Mouse (Mus musculus): ENCODE results near the gene Cacna1f. TPM values are rescaled to one million over a fixed set of nuclear protein-coding genes. Genes with fewer than 3 reads are reported as not detected.

Gene Cacna1f
- not detected in 2 replicates for polyA plus RNA-seq (2014; fragmentation: Nextera tagmentation; extraction: Ambion mirVana)

DNA sequence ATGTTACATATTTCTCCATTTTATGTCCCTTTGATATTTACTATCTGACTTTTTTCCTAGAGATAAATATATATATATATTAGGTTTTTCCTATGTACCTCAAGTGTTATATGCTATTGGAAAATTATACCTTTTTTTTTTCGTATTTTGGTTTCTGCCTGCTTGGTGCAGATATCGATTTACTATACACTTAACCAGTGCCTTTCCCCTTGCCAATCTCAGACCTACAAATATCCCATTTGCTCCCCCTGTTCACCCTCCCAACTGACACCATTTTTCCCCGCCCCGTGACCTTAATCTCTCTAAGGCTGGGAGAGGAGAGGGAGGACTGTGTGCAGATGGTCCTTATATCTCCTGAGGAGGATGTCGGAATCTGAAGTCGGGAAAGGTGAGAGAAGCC is at the start of gene Cacna1f:
Gene Cacna1f (plus strand): TSS at position 301 of the 400 bp plus-strand sequence.
- ATAC-seq (ENCODE audit: insufficient number of reproducible peaks, insufficient read depth, low FRiP score, low read depth) = no peak

DNA sequence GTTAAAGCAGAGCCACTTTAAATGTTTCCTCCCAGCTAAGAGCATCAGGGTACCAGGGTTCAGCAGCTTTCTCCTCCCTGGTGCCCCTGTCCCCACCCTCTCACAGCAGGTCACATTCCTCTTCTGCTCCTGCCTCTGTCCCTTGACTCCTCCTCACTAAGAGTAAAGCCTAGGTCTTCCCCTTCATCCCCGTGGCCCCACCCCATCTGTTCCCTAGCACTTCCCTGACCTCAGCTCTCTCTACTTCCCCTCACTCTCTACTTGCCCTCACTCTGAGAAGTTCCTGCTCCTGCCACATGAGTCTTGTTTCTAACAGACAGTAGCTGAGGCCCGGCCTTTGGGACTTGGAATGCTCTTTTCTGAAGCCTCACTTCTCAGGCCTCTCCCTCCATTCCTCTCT is 43.8 kb upstream of the Cacna1f start:
- no peaks in the 10 kb centered on the region for H3K36me3 ChIP-seq (ENCODE audit: control insufficient read depth, insufficient read depth, low read length)
- WGBS = 20% methylated on average over 2 of the region's 2 CpGs
- H3K27ac ChIP-seq (replicated peaks in 1 of 2; ENCODE audit: control insufficient read depth in 1 of 2, insufficient read depth in 1 of 2, low read depth in 2 of 2, low read length in 2 of 2) = no peak overlapping the region
- no peak overlapping the region for H3K4me3 ChIP-seq (ENCODE audit: control insufficient read depth in 1 of 2, insufficient read depth in 1 of 2, low read depth in 1 of 2, low read length in 2 of 2)
- H3K9me3 ChIP-seq (ENCODE audit: control insufficient read depth, low read length) = no peaks in the 10 kb centered on the region
- no peak overlapping the region for H3K4me2 ChIP-seq (ENCODE audit: low read length)
- no peak overlapping the region for H3K9ac ChIP-seq (ENCODE audit: low read length)
- no peaks in the 10 kb centered on the region for H3K27me3 ChIP-seq (ENCODE audit: control insufficient read depth, insufficient read depth, low read length)
- peaks cover 0 to 2% of the 10 kb centered on the region in 2 experiments; a peak in 1 of 4 replicates for H3K4me1 ChIP-seq (ENCODE audit: control insufficient read depth in 2 of 2, insufficient read depth in 2 of 2, low read length in 2 of 2)
- no peak for ATAC-seq (ENCODE audit: insufficient number of reproducible peaks, insufficient read depth, low FRiP score, low read depth)

More for the DNA sequence above, at the start of gene Cacna1f:
- Histone ChIP-seq H3K27me3 (ENCODE audit: control insufficient read depth, insufficient read depth, low read length) (no peaks in the 10 kb centered on the region; the same call in 1 of the 2 replicates), H3K36me3 (ENCODE audit: control insufficient read depth, insufficient read depth, low read length) (no peaks in the 10 kb centered on the region), H3K9me3 (ENCODE audit: control insufficient read depth, low read length) (no peaks in the 10 kb centered on the region), H3K4me2 (ENCODE audit: low read length) (no peak within 1 kb of the TSS), H3K27ac (replicated peaks in 1 of 2; ENCODE audit: control insufficient read depth in 1 of 2, insufficient read depth in 1 of 2, low read depth in 2 of 2, low read length in 2 of 2) (no peak within 1 kb of the TSS), H3K9ac (ENCODE audit: low read length) (no peak within 1 kb of the TSS), H3K4me3 (ENCODE audit: control insufficient read depth in 1 of 2, insufficient read depth in 1 of 2, low read depth in 1 of 2, low read length in 2 of 2) (no peak within 1 kb of the TSS), H3K4me1 (ENCODE audit: control insufficient read depth in 2 of 2, insufficient read depth in 2 of 2, low read length in 2 of 2) (no peaks in the 10 kb centered on the region; a peak in 1 of 4 replicates)
- WGBS = 63% methylated on average over 6 of the region's 6 CpGs

DNA sequence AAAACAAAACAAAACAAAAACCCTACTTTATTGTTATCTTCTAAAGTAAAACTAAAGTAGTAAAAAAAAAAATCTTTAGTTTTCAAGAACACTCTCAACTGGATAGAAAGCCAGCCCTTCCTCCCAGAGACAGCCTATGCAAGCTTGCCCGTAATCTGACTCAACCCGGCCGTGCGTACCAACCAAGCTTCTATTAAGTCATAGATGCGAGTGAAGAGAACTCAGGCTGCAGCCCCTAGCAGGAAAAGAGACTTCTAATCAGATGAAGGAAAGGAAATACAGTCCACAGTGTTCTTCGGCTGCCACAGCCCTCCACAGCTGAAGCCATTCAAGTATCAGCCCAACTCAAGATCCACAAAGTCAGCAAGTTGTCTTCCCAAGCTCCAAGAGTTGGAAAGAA is 40.5 kb upstream of the Cacna1f start:
- H3K9ac ChIP-seq (ENCODE audit: low read length) = no peak overlapping the region
- no peak overlapping the region for H3K4me2 ChIP-seq (ENCODE audit: low read length)
- WGBS = 64% methylated on average over 6 of the region's 6 CpGs
- H3K27me3 ChIP-seq (ENCODE audit: control insufficient read depth, insufficient read depth, low read length) = no peaks in the 10 kb centered on the region
- no peak overlapping the region for H3K27ac ChIP-seq (replicated peaks in 1 of 2; ENCODE audit: control insufficient read depth in 1 of 2, insufficient read depth in 1 of 2, low read depth in 2 of 2, low read length in 2 of 2)
- H3K9me3 ChIP-seq (ENCODE audit: control insufficient read depth, low read length) = no peaks in the 10 kb centered on the region
- H3K4me1 ChIP-seq (ENCODE audit: control insufficient read depth in 2 of 2, insufficient read depth in 2 of 2, low read length in 2 of 2) = peaks cover 3 to 6% of the 10 kb centered on the region in 2 experiments; a peak in 2 of 4 replicates
- no peaks in the 10 kb centered on the region for H3K36me3 ChIP-seq (ENCODE audit: control insufficient read depth, insufficient read depth, low read length)
- no peak overlapping the region for H3K4me3 ChIP-seq (ENCODE audit: control insufficient read depth in 1 of 2, insufficient read depth in 1 of 2, low read depth in 1 of 2, low read length in 2 of 2)
- ATAC-seq (ENCODE audit: insufficient number of reproducible peaks, insufficient read depth, low FRiP score, low read depth) = no peak

DNA sequence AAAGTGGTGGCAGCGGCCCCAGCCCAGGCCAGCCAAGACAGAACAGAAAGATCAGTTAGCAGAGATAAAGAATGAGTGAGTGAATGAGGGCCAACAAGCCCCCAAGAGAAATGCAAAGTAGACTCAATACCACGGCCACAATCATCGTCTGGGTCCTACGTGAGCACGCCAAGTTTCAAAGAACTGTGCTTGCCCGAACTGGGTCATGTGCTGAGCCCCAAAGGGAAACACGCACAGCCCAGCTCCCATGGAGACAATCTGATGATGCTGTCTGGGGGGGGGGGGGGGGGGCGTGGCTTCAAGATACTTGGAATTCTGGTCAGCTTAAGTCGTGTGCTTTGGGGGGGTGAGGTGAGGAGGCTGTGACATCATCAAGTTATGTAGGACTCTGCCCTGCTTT is 39.4 kb upstream of the Cacna1f start:
- H3K4me2 ChIP-seq (ENCODE audit: low read length) = no peak overlapping the region
- no peak overlapping the region for H3K9ac ChIP-seq (ENCODE audit: low read length)
- WGBS = 72% methylated on average over 8 of the region's 9 CpGs
- no peak for ATAC-seq (ENCODE audit: insufficient number of reproducible peaks, insufficient read depth, low FRiP score, low read depth)
- no peak overlapping the region for H3K4me3 ChIP-seq (ENCODE audit: control insufficient read depth in 1 of 2, insufficient read depth in 1 of 2, low read depth in 1 of 2, low read length in 2 of 2)
- no peak overlapping the region for H3K27ac ChIP-seq (replicated peaks in 1 of 2; ENCODE audit: control insufficient read depth in 1 of 2, insufficient read depth in 1 of 2, low read depth in 2 of 2, low read length in 2 of 2)
- H3K36me3 ChIP-seq (ENCODE audit: control insufficient read depth, insufficient read depth, low read length) = no peaks in the 10 kb centered on the region
- H3K9me3 ChIP-seq (ENCODE audit: control insufficient read depth, low read length) = no peaks in the 10 kb centered on the region
- H3K27me3 ChIP-seq (ENCODE audit: control insufficient read depth, insufficient read depth, low read length) = no peaks in the 10 kb centered on the region
- peaks cover 5 to 15% of the 10 kb centered on the region in 2 experiments for H3K4me1 ChIP-seq (ENCODE audit: control insufficient read depth in 2 of 2, insufficient read depth in 2 of 2, low read length in 2 of 2)

DNA sequence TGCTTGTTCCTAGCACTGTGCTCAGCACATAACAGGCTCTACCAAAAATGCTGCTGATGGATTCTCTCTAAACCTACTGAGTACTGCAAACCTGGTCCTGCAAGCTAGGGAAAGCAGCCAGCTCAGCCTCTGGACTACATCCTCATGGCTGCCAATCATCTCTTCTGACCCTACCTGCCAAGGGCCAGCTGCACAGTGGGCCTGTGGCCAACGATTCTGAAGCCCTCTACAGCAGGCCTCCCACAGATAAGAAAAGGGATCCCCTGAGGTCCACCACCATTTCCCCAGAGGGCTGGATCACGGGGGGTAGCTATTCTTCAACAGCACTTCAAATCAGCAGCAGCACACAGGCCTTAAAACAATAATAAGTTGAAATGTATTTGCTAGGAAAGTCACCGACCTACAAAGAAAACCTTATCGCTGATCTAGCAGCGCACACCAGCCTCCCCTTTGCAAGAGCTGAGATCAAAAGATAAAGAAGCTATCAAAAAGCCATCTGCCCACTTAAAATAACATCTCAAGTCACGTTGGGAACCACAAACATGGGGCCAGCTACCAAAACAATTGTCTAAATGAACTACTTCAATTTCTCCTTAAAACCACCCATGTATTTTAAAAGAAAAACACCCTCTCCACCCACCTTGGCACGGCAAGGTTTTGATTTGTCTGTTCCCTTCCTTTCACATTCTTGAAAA is 36.3 kb upstream of the Cacna1f start:
- Histone ChIP-seq H3K9ac (ENCODE audit: low read length) (no peak overlapping the region), H3K9me3 (ENCODE audit: control insufficient read depth, low read length) (no peaks in the 10 kb centered on the region), H3K27me3 (ENCODE audit: control insufficient read depth, insufficient read depth, low read length) (no peaks in the 10 kb centered on the region), H3K4me1 (ENCODE audit: control insufficient read depth in 2 of 2, insufficient read depth in 2 of 2, low read length in 2 of 2) (peaks cover 13 to 25% of the 10 kb centered on the region in 2 experiments), H3K4me2 (ENCODE audit: low read length) (no peak overlapping the region), H3K27ac (replicated peaks in 1 of 2; ENCODE audit: control insufficient read depth in 1 of 2, insufficient read depth in 1 of 2, low read depth in 2 of 2, low read length in 2 of 2) (no peak overlapping the region), H3K4me3 (ENCODE audit: control insufficient read depth in 1 of 2, insufficient read depth in 1 of 2, low read depth in 1 of 2, low read length in 2 of 2) (no peak overlapping the region), H3K36me3 (ENCODE audit: control insufficient read depth, insufficient read depth, low read length) (no peaks in the 10 kb centered on the region)
- ATAC-seq (ENCODE audit: insufficient number of reproducible peaks, insufficient read depth, low FRiP score, low read depth) = no peak
- WGBS = 50% methylated on average over 7 of the region's 7 CpGs

DNA sequence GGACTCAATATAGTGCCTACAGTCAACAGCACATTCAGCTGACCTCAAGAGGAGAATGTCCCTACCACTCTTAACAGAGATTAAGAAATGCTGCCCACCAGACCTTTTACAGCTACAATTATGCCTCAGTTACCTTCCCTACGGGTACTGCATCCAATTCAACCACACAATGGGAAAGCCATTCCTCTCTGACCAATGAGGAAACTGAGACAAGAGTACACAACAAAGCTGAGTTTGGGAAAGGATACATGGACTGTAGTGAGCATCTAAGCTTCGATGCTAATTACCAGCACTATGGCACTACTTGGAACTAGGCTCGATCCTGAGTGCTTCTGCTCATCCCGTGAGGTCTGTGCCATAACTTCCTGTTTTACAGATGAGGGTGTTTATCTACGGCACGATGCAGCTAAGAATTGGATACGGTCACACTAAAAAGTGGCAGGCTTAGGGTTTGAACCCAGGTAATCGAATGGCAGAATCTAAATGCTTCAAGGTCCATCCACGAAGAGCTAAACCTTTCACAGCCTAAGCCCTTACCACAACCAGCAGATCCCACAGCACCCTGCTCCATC is 35.2 kb upstream of the Cacna1f start:
- no peak overlapping the region for H3K27ac ChIP-seq (replicated peaks in 1 of 2; ENCODE audit: control insufficient read depth in 1 of 2, insufficient read depth in 1 of 2, low read depth in 2 of 2, low read length in 2 of 2)
- no peaks in the 10 kb centered on the region for H3K27me3 ChIP-seq (ENCODE audit: control insufficient read depth, insufficient read depth, low read length)
- H3K4me2 ChIP-seq (ENCODE audit: low read length) = no peak overlapping the region
- no peak for ATAC-seq (ENCODE audit: insufficient number of reproducible peaks, insufficient read depth, low FRiP score, low read depth)
- no peaks in the 10 kb centered on the region for H3K9me3 ChIP-seq (ENCODE audit: control insufficient read depth, low read length)
- H3K36me3 ChIP-seq (ENCODE audit: control insufficient read depth, insufficient read depth, low read length) = no peaks in the 10 kb centered on the region
- peaks cover 13 to 25% of the 10 kb centered on the region in 2 experiments for H3K4me1 ChIP-seq (ENCODE audit: control insufficient read depth in 2 of 2, insufficient read depth in 2 of 2, low read length in 2 of 2)
- H3K4me3 ChIP-seq (ENCODE audit: control insufficient read depth in 1 of 2, insufficient read depth in 1 of 2, low read depth in 1 of 2, low read length in 2 of 2) = no peak overlapping the region
- 83% methylated on average over 9 of the region's 9 CpGs for WGBS
- H3K9ac ChIP-seq (ENCODE audit: low read length) = no peak overlapping the region

DNA sequence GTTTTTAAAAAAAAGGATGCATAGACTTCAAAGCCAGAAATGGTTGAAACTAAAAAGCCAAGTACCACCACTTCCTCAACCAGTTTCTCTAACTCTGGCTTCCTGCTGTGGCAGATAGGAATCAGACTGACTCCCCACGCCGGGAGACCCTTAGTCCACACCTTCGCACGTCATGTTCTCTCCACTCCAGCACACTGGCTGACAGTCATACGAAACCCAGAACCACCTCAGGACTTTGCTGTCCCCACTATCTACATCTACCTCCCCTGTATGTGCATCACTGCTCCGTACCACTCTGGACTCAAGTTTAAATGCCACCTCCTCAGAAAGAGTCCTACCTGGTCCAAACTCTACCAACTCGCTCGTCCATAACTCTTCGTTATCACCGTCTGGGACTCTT is 34.4 kb upstream of the Cacna1f start:
- no peaks in the 10 kb centered on the region for H3K9me3 ChIP-seq (ENCODE audit: control insufficient read depth, low read length)
- ATAC-seq (ENCODE audit: insufficient number of reproducible peaks, insufficient read depth, low FRiP score, low read depth) = no peak
- H3K4me2 ChIP-seq (ENCODE audit: low read length) = peak overlapping the region; percentile 64
- peak overlapping the region; percentile 11; the same call in 1 of the 2 replicates for H3K9ac ChIP-seq (ENCODE audit: low read length)
- H3K27me3 ChIP-seq (ENCODE audit: control insufficient read depth, insufficient read depth, low read length) = no peaks in the 10 kb centered on the region
- H3K4me3 ChIP-seq (ENCODE audit: control insufficient read depth in 1 of 2, insufficient read depth in 1 of 2, low read depth in 1 of 2, low read length in 2 of 2) = no peak overlapping the region
- no peak overlapping the region for H3K27ac ChIP-seq (replicated peaks in 1 of 2; ENCODE audit: control insufficient read depth in 1 of 2, insufficient read depth in 1 of 2, low read depth in 2 of 2, low read length in 2 of 2)
- H3K4me1 ChIP-seq (ENCODE audit: control insufficient read depth in 2 of 2, insufficient read depth in 2 of 2, low read length in 2 of 2) = peaks cover 11 to 25% of the 10 kb centered on the region in 2 experiments
- WGBS = 42% methylated on average over 10 of the region's 10 CpGs
- no peaks in the 10 kb centered on the region for H3K36me3 ChIP-seq (ENCODE audit: control insufficient read depth, insufficient read depth, low read length)

Measured in heart, embryonic 14.5 days (tissue).